Mouse (Mus musculus) liver, embryonic 14 days (tissue): ENCODE data around the gene Cd209f. TPM values are rescaled to one million over a fixed set of nuclear protein-coding genes. Genes with fewer than 3 reads are reported as not detected.

ENCODE experiments used
- polyA plus RNA-seq: library from polyadenylated mRNA; depleted of rRNA; stranded (reverse); fragments of >200 nt; gene quantifications from 2 replicates; pipeline ENCODE4 v1.2.3, GENCODE M21; 2012; rRNA removed

Gene Cd209f
- 0.36 and 0.74 TPM in 2 replicates for polyA plus RNA-seq

DNA sequence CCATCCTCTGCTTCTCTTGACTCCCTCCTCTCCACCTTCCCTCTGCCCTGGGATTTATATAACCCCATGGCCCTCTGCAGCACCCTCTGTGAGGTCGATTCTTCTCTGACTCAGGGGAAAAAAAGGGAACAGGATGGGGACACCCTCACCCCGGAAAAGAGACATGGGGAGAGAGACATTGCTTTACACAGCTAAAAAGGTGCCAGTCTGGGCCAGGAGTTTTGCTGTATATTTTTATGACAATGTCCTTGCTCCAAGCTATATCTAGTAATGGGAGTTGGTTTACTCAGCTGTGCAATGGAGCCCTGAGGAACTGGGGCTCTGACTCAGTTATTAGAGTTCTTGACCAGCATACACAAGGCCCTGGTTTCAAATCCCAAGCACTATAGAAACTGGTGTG lies at the start of gene Cd209f:
TSS of gene Cd209f (minus strand) at position 101 of the 400 bp plus-strand sequence.

DNA sequence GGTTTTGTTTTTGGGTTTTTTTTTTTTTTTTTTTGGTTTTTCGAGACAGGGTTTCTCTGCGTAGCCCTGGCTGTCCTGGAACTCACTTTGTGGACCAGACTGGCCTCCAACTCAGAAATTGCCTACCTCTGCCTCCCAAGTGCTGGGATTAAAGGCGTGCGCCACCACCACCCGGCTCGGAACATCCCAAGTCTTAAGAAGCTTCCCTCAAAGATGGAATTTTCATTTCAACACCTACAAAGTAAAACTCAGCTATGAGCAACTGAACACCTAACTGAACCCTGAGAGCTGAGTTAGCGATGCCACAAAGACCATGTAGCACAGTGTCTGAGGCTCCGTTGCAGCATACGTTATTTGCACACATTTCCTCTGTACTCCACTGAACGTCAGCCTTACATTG lies 28.2 kb upstream of the Cd209f start, which contains the start of gene Cd209g:
TSS of gene Cd209g (plus strand) at position 301 of the 400 bp plus-strand sequence.

Other genes with a start within 250 kb of the Cd209f start
- not detected in 2 replicates for gene Cd209d, start 227.3 kb downstream of the Cd209f start, polyA plus RNA-seq
- not detected in 2 replicates for gene Cd209b, start 179.0 kb downstream of the Cd209f start, polyA plus RNA-seq
- 0.09 TPM in 1 of 2 replicates, not detected in the other for gene Cd209c, start 151.1 kb downstream of the Cd209f start, polyA plus RNA-seq
- 0.05 and 0.07 TPM in 2 replicates for gene Cd209g, start 28.3 kb upstream of the Cd209f start, polyA plus RNA-seq
- gene Evi5l, start 60.7 kb upstream of the Cd209f start, polyA plus RNA-seq, result 3.3 and 3.7 TPM in 2 replicates
- gene Prr36, start 111.6 kb upstream of the Cd209f start, polyA plus RNA-seq, result 0.21 and 0.22 TPM in 2 replicates
- 0.07 and 0.08 TPM in 2 replicates for gene Lrrc8e, start 121.0 kb upstream of the Cd209f start, polyA plus RNA-seq
- 12.3 and 13.5 TPM in 2 replicates for gene Map2k7, start 132.9 kb upstream of the Cd209f start, polyA plus RNA-seq
- gene Gm49320, start 133.0 kb upstream of the Cd209f start, polyA plus RNA-seq, result 0.35 and 0.48 TPM in 2 replicates
- gene Tgfbr3l, start 142.4 kb upstream of the Cd209f start, polyA plus RNA-seq, result 3.5 and 4.8 TPM in 2 replicates
- gene Snapc2, start 147.2 kb upstream of the Cd209f start, polyA plus RNA-seq, result 10.9 and 12.1 TPM in 2 replicates
- 2.9 TPM in 2 replicates for gene Ctxn1, start 153.4 kb upstream of the Cd209f start, polyA plus RNA-seq
- gene Timm44, start 170.1 kb upstream of the Cd209f start, polyA plus RNA-seq, result 41.0 and 41.8 TPM in 2 replicates
- 4.8 and 5.8 TPM in 2 replicates for gene Ccl25, start 219.4 kb upstream of the Cd209f start, polyA plus RNA-seq
- gene Elavl1, start 219.6 kb upstream of the Cd209f start, polyA plus RNA-seq, result 26.8 and 41.3 TPM in 2 replicates